Mouse (Mus musculus) liver, adult (tissue): ENCODE results near the gene Rev3l.

Experiments
- GATA4 ChIP-seq: IDR thresholded peaks from 2 replicates; pipeline ENCODE4 v1.6.1; 2014; ENCODE audit warnings: mild to moderate bottlenecking, low read length; ENCODE audit not compliant: insufficient replicate concordance

The Rev3l gene

GRCm38 (mm10) chr10:39766702-39767101 lies 34.8 kb downstream of the Rev3l start:
- no peak for TF ChIP-seq GATA4

GRCm38 (mm10) chr10:39772259-39772658 lies 40.3 kb downstream of the Rev3l start:
- no peak for TF ChIP-seq GATA4

- no peak for TF ChIP-seq GATA4
These were observed 42.2 kb downstream of the Rev3l start for GRCm38 (mm10) chr10:39773940-39774726.

- no peak for TF ChIP-seq GATA4
These were observed 45.0 kb downstream of the Rev3l start for GRCm38 (mm10) chr10:39776927-39777326.

- no peak for TF ChIP-seq GATA4
These were observed 46.4 kb downstream of the Rev3l start for GRCm38 (mm10) chr10:39778305-39778704.

- no peak for TF ChIP-seq GATA4
These were observed 53.3 kb downstream of the Rev3l start for GRCm38 (mm10) chr10:39785241-39785640.

GRCm38 (mm10) chr10:39793295-39793694 lies 61.4 kb downstream of the Rev3l start:
- TF ChIP-seq GATA4: no peak

GRCm38 (mm10) chr10:39811507-39811906 lies 79.6 kb downstream of the Rev3l start:
- no peak for TF ChIP-seq GATA4

GRCm38 (mm10) chr10:39842621-39843020 lies 110.7 kb downstream of the Rev3l start:
- no peak for TF ChIP-seq GATA4

- no peak for TF ChIP-seq GATA4
These were observed 133.6 kb downstream of the Rev3l start for GRCm38 (mm10) chr10:39865509-39865908.

GRCm38 (mm10) chr10:39888621-39889020 lies 156.7 kb downstream of the Rev3l start:
- TF ChIP-seq GATA4: peak; percentile 36; the same call in 1 of the 2 replicates

- TF ChIP-seq GATA4: 0 out of 2 replicates have a peak, but pooled peaks have one; percentile 7
These were observed 162.1 kb downstream of the Rev3l start for GRCm38 (mm10) chr10:39893702-39894697.

GRCm38 (mm10) chr10:39896503-39896902 lies 164.6 kb downstream of the Rev3l start:
- TF ChIP-seq GATA4: no peak

GRCm38 (mm10) chr10:39898874-39899371 lies 167.0 kb downstream of the Rev3l start, which contains the start of gene Mfsd4b4:
TSS of gene Mfsd4b4 (minus strand) at chr10:39899238.
- peak; percentile 9; the same call in 1 of the 2 replicates for TF ChIP-seq GATA4

GRCm38 (mm10) chr10:39904191-39904590 lies 172.3 kb downstream of the Rev3l start:
- TF ChIP-seq GATA4: no peak
